Mouse (Mus musculus) hindbrain, embryonic 14.5 days (tissue): ENCODE measurements around the gene Gm20479. TPM values are rescaled to one million over a fixed set of nuclear protein-coding genes. Genes with fewer than 3 reads are reported as not detected.
A peak's percentile ranks its signal among the peaks of the same experiment; 100 is the strongest.

Experiments
- ATAC-seq: fragments of 200-750 bp; cut with Nextera tagmentation; 2 replicates; pipeline ENCODE4 v1.8.0; 2017; ENCODE audit warnings: moderate number of reproducible peaks, mild to moderate bottlenecking, moderate TSS enrichment, moderate library complexity; ENCODE audit not compliant: low FRiP score
- DNase-seq: peaks from one replicate; pipeline ENCODE4 v3.0.0-alpha.2; 2015; ENCODE audit warnings: low spot score
- H3K27ac ChIP-seq: fragments of 300-500 bp; sonication (generic); 2 replicates; pipeline ENCODE4 v1.5.1; 2014; ENCODE audit warnings: mild to moderate bottlenecking, moderate library complexity
- H3K27me3 ChIP-seq: fragments of 300-500 bp; sonication (generic); 2 replicates; pipeline ENCODE4 v1.6.1; 2014; ENCODE audit warnings: mild to moderate bottlenecking, low read length, mixed read lengths; ENCODE audit not compliant: control insufficient read depth, insufficient read depth
- H3K36me3 ChIP-seq: fragments of 300-500 bp; sonication (generic); replicated peaks from 2 replicates; pipeline ENCODE4 v1.6.1; 2014; ENCODE audit not compliant: control insufficient read depth, insufficient read depth
- H3K4me1 ChIP-seq: fragments of 300-500 bp; sonication (generic); replicated peaks from 2 replicates; pipeline ENCODE4 v1.6.1; 2014; ENCODE audit warnings: antibody characterized with exemption, low read length, mixed read lengths; ENCODE audit not compliant: control insufficient read depth, insufficient read depth
- H3K4me2 ChIP-seq: fragments of 300-500 bp; sonication (generic); replicated peaks from 2 replicates; pipeline ENCODE4 v1.6.1; 2014; ENCODE audit warnings: mild to moderate bottlenecking, moderate library complexity
- H3K4me3 ChIP-seq: fragments of 300-500 bp; sonication (generic); replicated peaks from 2 replicates; pipeline ENCODE4 v1.5.1; 2014; ENCODE audit warnings: mild to moderate bottlenecking, low read length
- H3K9ac ChIP-seq: fragments of 300-500 bp; sonication (generic); 2 replicates; pipeline ENCODE4 v1.6.1; 2014
- H3K9me3 ChIP-seq: fragments of 300-500 bp; sonication (generic); 2 replicates; pipeline ENCODE4 v1.6.1; 2016; ENCODE audit warnings: low read length; ENCODE audit not compliant: control insufficient read depth
- WGBS: fragments of 180-500 bp; shearing (Covaris S2); extraction: QIAGEN DNeasy Blood & Tissue Kit; methylation state at CpG from one replicate; pipeline ENCODE4 v1.1.7; 2014; 5-methylcytosine and 5-hydroxymethylcytosine counted together
- polyA plus RNA-seq: library from polyadenylated mRNA; unstranded; fragments of >200 nt; fragmentation: Nextera tagmentation; extraction: Ambion mirVana; gene quantifications from 2 replicates; pipeline ENCODE4 v1.2.1, GENCODE M21; 2014

Gene Gm20479
- polyA plus RNA-seq, 1 experiment from 2014 or later = not detected

GRCm38 (mm10) chr7:27326101-27326880 lies 30.9 kb downstream of the Gm20479 start:
- Histone ChIP-seq H3K9ac (0 out of 2 replicates have a peak overlapping the region, but pooled peaks have one; percentile 44), H3K4me3 (peak overlapping the region; percentile 17; the same call in 1 of the 2 replicates), H3K9me3 (no peaks in the 10 kb centered on the region), H3K27me3 (peaks cover 83% of the 10 kb centered on the region), H3K4me2 (peak overlapping the region; percentile 44), H3K36me3 (no peaks in the 10 kb centered on the region), H3K4me1 (0 out of 2 replicates have a peak, but pooled peaks cover 7% of the 10 kb centered on the region), H3K27ac (no peak overlapping the region)
- DNase-seq = no peak
- ATAC-seq = no peak
- 33% methylated on average over 34 of the region's 34 CpGs for WGBS

- Histone ChIP-seq H3K4me2 (peak overlapping the region; percentile 44), H3K9ac (0 out of 2 replicates have a peak overlapping the region, but pooled peaks have one; percentile 44), H3K27ac (no peak overlapping the region), H3K4me3 (peak overlapping the region; percentile 17; the same call in 1 of the 2 replicates), H3K9me3 (no peaks in the 10 kb centered on the region), H3K36me3 (no peaks in the 10 kb centered on the region), H3K27me3 (peaks cover 77% of the 10 kb centered on the region), H3K4me1 (0 out of 2 replicates have a peak, but pooled peaks cover 3% of the 10 kb centered on the region)
- DNase-seq (no peak), ATAC-seq (peak; percentile 21; the same call in 1 of the 2 replicates)
- 2% methylated on average over 24 of the region's 24 CpGs for WGBS
Measured at GRCm38 (mm10) chr7:27325697-27326096, 31.5 kb downstream of the Gm20479 start.

- ATAC-seq (no peak), DNase-seq (no peak)
- Histone ChIP-seq H3K4me3 (no peak overlapping the region), H3K4me2 (no peak overlapping the region), H3K27ac (no peak overlapping the region), H3K4me1 (no peaks in the 10 kb centered on the region), H3K36me3 (no peaks in the 10 kb centered on the region), H3K9me3 (no peaks in the 10 kb centered on the region), H3K27me3 (peaks cover 69% of the 10 kb centered on the region), H3K9ac (no peak overlapping the region)
- WGBS = 43% methylated on average over 19 of the region's 20 CpGs
Measured at GRCm38 (mm10) chr7:27324928-27325327, 32.3 kb downstream of the Gm20479 start.

- H3K27me3 ChIP-seq = peaks cover 62% of the 10 kb centered on the region
- H3K27ac ChIP-seq = no peak overlapping the region
- no peak overlapping the region for H3K9ac ChIP-seq
- DNase-seq = no peak
- no peaks in the 10 kb centered on the region for H3K36me3 ChIP-seq
- H3K9me3 ChIP-seq = no peaks in the 10 kb centered on the region
- H3K4me1 ChIP-seq = no peaks in the 10 kb centered on the region
- H3K4me2 ChIP-seq = no peak overlapping the region
- no peak for ATAC-seq
- no peak overlapping the region for H3K4me3 ChIP-seq
- WGBS = 96% methylated on average over 11 of the region's 11 CpGs
Measured at GRCm38 (mm10) chr7:27324161-27324560, 33.1 kb downstream of the Gm20479 start.

- Histone ChIP-seq H3K4me2 (no peak overlapping the region), H3K36me3 (no peaks in the 10 kb centered on the region), H3K27me3 (peaks cover 50% of the 10 kb centered on the region), H3K4me3 (no peak overlapping the region), H3K9ac (no peak overlapping the region), H3K4me1 (no peaks in the 10 kb centered on the region), H3K9me3 (no peaks in the 10 kb centered on the region), H3K27ac (no peak overlapping the region)
- DNase-seq = no peak
- no peak for ATAC-seq
- 91% methylated on average over 5 of the region's 5 CpGs for WGBS
Measured at GRCm38 (mm10) chr7:27323001-27323400, 34.2 kb downstream of the Gm20479 start.

- ATAC-seq (no peak), DNase-seq (no peak)
- Histone ChIP-seq H3K9me3 (no peaks in the 10 kb centered on the region), H3K36me3 (no peaks in the 10 kb centered on the region), H3K9ac (no peak overlapping the region), H3K27me3 (peaks cover 43% of the 10 kb centered on the region), H3K4me3 (no peak overlapping the region), H3K4me2 (no peak overlapping the region), H3K4me1 (no peaks in the 10 kb centered on the region), H3K27ac (no peak overlapping the region)
- 27% methylated on average over 13 of the region's 13 CpGs for WGBS
Measured at GRCm38 (mm10) chr7:27322291-27322690, 34.9 kb downstream of the Gm20479 start.

GRCm38 (mm10) chr7:27319411-27319810 lies 37.8 kb downstream of the Gm20479 start:
- Histone ChIP-seq H3K9me3 (0 out of 2 replicates have a peak, but pooled peaks cover under 1% of the 10 kb centered on the region), H3K27me3 (peaks cover 15% of the 10 kb centered on the region; the same call in 1 of the 2 replicates), H3K36me3 (no peaks in the 10 kb centered on the region), H3K4me2 (no peak overlapping the region), H3K9ac (no peak overlapping the region), H3K4me3 (no peak overlapping the region), H3K27ac (no peak overlapping the region), H3K4me1 (no peaks in the 10 kb centered on the region)
- no peak for DNase-seq
- no peak for ATAC-seq
- 90% methylated on average over 22 of the region's 22 CpGs for WGBS

GRCm38 (mm10) chr7:27315958-27316357 lies 41.3 kb downstream of the Gm20479 start:
- H3K9ac ChIP-seq = no peak overlapping the region
- H3K27ac ChIP-seq = no peak overlapping the region
- no peak overlapping the region for H3K4me3 ChIP-seq
- H3K36me3 ChIP-seq = no peaks in the 10 kb centered on the region
- H3K27me3 ChIP-seq = 0 out of 2 replicates have a peak, but pooled peaks cover 8% of the 10 kb centered on the region
- 11% methylated on average over 7 of the region's 7 CpGs for WGBS
- H3K4me2 ChIP-seq = no peak overlapping the region
- peak; percentile 64 for ATAC-seq
- no peaks in the 10 kb centered on the region for H3K4me1 ChIP-seq
- 0 out of 2 replicates have a peak, but pooled peaks cover 9% of the 10 kb centered on the region for H3K9me3 ChIP-seq
- peak; percentile 54 for DNase-seq

- no peaks in the 10 kb centered on the region for H3K36me3 ChIP-seq
- H3K9ac ChIP-seq = no peak overlapping the region
- 0 out of 2 replicates have a peak, but pooled peaks cover 9% of the 10 kb centered on the region for H3K9me3 ChIP-seq
- peaks cover 10% of the 10 kb centered on the region; the same call in 1 of the 2 replicates for H3K27me3 ChIP-seq
- no peak overlapping the region for H3K27ac ChIP-seq
- 0 out of 2 replicates have a peak, but pooled peaks cover 3% of the 10 kb centered on the region for H3K4me1 ChIP-seq
- H3K4me2 ChIP-seq = no peak overlapping the region
- DNase-seq (no peak), ATAC-seq (no peak)
- H3K4me3 ChIP-seq = no peak overlapping the region
- WGBS = 96% methylated on average over 3 of the region's 3 CpGs
Measured at GRCm38 (mm10) chr7:27314393-27314792, 42.8 kb downstream of the Gm20479 start.
